Mouse (Mus musculus) right cerebral cortex, adult 2 months (tissue): ENCODE results near the gene Uqcc3.
A peak's percentile ranks its signal among the peaks of the same experiment; 100 is the strongest.
"Not testable (repeated sequence)": the region's sequence is repeated elsewhere in the genome, so short reads cannot be mapped to it uniquely, and the experiment has no call there.

Experiments used
- DNase-seq, 2 experiments: peaks; one replicate each; pipeline ENCODE4 v3.0.0; 2021 to 2022; ENCODE audit warnings: low spot score in 2 of 2

Gene Uqcc3

GRCm38 (mm10) chr19:8895397-8895960, 14.8 kb upstream of the Uqcc3 start:
- DNase-seq = no peak

GRCm38 (mm10) chr19:8892829-8893766, 12.4 kb upstream of the Uqcc3 start, which contains the start of gene Ints5:
TSS of gene Ints5 (plus strand) at chr19:8893005.
- DNase-seq = peak; percentile 83 to 92

GRCm38 (mm10) chr19:8888511-8889385, 8.0 kb upstream of the Uqcc3 start, which contains the start of the genes 1810009A15Rik and Gm49416:
TSS of gene 1810009A15Rik (plus strand) at chr19:8888853.
TSS of gene Gm49416 (plus strand) at chr19:8888926.
- peak; percentile 93 to 94 for DNase-seq

- no peak for DNase-seq
These were observed 7.1 kb upstream of the Uqcc3 start for GRCm38 (mm10) chr19:8887585-8888463.

GRCm38 (mm10) chr19:8886916-8887584, 6.3 kb upstream of the Uqcc3 start:
- DNase-seq = no peak

- DNase-seq = no peak
These were observed 2.9 kb upstream of the Uqcc3 start, which contains the start of the genes Lbhd1 and Gm49403 for GRCm38 (mm10) chr19:8883616-8884015. TSS of gene Lbhd1 (plus strand) at chr19:8883732. TSS of gene Gm49403 (plus strand) at chr19:8883930.

GRCm38 (mm10) chr19:8881034-8881392, 290 bp upstream of the Uqcc3 start:
- DNase-seq = no peak

- no peak for DNase-seq
These were observed 5.7 kb downstream of the Uqcc3 start for GRCm38 (mm10) chr19:8875031-8875430.

- no peak for DNase-seq
These were observed 8.4 kb downstream of the Uqcc3 start for GRCm38 (mm10) chr19:8872266-8872840.

GRCm38 (mm10) chr19:8871267-8872186, 9.2 kb downstream of the Uqcc3 start, which contains the start of gene Ubxn1:
TSS of gene Ubxn1 (plus strand) at chr19:8871496.
- peak; percentile 99 to 100 for DNase-seq

GRCm38 (mm10) chr19:8870838-8871237, 9.9 kb downstream of the Uqcc3 start:
- no peak for DNase-seq

GRCm38 (mm10) chr19:8870381-8870780, 10.3 kb downstream of the Uqcc3 start:
- DNase-seq = not testable (repeated sequence)

- DNase-seq = peak in 1 of 2 experiments; percentile 33
These were observed 16.5 kb downstream of the Uqcc3 start for GRCm38 (mm10) chr19:8864265-8864664.

GRCm38 (mm10) chr19:8859018-8859417, 21.7 kb downstream of the Uqcc3 start:
- peak in 1 of 2 experiments; percentile 48 for DNase-seq

- no peak for DNase-seq
These were observed 23.0 kb downstream of the Uqcc3 start for GRCm38 (mm10) chr19:8857689-8858088.

- DNase-seq = no peak
These were observed 27.6 kb downstream of the Uqcc3 start for GRCm38 (mm10) chr19:8853117-8853516.

- no peak for DNase-seq
These were observed 28.3 kb downstream of the Uqcc3 start for GRCm38 (mm10) chr19:8852236-8852928.

GRCm38 (mm10) chr19:8851639-8852038, 29.1 kb downstream of the Uqcc3 start:
- no peak for DNase-seq
